Mouse (Mus musculus) adrenal gland, postnatal 36 days (tissue): ENCODE measurements at regions not wholly inside any gene's neighbourhood (a gene's known extent, or its start where the extent isn't known, plus 50 kb on each side); places are given as distances from the start of the nearest gene placed in this dataset.

ENCODE experiments used
- DNase-seq, 2 experiments: peaks; one replicate each; pipeline ENCODE4 v3.0.0; 2021; ENCODE audit warnings: mixed read lengths in 1 of 2

GRCm38 (mm10) chr3:104586342-104587175, 51.9 kb upstream of the Slc16a1 start:
- DNase-seq: peak in 1 of 2 experiments; percentile 18

- DNase-seq: peak; percentile 9 to 28
These were observed 53.2 kb upstream of the Slc16a1 start for GRCm38 (mm10) chr3:104585303-104585702.

- DNase-seq: no peak
These were observed 55.2 kb upstream of the Slc16a1 start for GRCm38 (mm10) chr3:104583236-104583635.

- DNase-seq: no peak
These were observed 55.9 kb upstream of the Slc16a1 start for GRCm38 (mm10) chr3:104582521-104582920.

- DNase-seq: no peak
These were observed 59.3 kb upstream of the Slc16a1 start for GRCm38 (mm10) chr3:104579186-104579585.

GRCm38 (mm10) chr3:104578374-104578773, 60.1 kb upstream of the Slc16a1 start:
- no peak for DNase-seq

- no peak for DNase-seq
These were observed 61.1 kb upstream of the Slc16a1 start for GRCm38 (mm10) chr3:104577228-104577927.

GRCm38 (mm10) chr3:104573277-104573940, 61.7 kb upstream of the Lrig2 start:
- DNase-seq: no peak

- no peak for DNase-seq
These were observed 60.4 kb upstream of the Lrig2 start for GRCm38 (mm10) chr3:104571935-104572631.

GRCm38 (mm10) chr3:104565423-104566230, 53.9 kb upstream of the Lrig2 start:
- DNase-seq: no peak

GRCm38 (mm10) chr3:104564857-104565256, 53.1 kb upstream of the Lrig2 start:
- DNase-seq: no peak

GRCm38 (mm10) chr3:104561567-104561966, 49.8 kb upstream of the Lrig2 start:
- DNase-seq: no peak
